In genomic region chr2:165883006-165883405, GRCm38 (mm10) we compare ENCODE assay signal across 8 mouse cellular contexts. TPM values are rescaled to one million over a fixed set of nuclear protein-coding genes. Genes with fewer than 3 reads are reported as not detected.
DNase-seq lines count a peak whose midpoint lies in the region; ATAC-seq lines count a peak whose summit lies in the region.

No protein-coding gene starts in this region.

- H3K4me2 ChIP-seq in forebrain, embryonic 14.5 days (ENCODE audit: low read length) = peak overlapping the region; percentile 64
- H3K4me2 ChIP-seq in intestine, embryonic 15.5 days (replicated peaks) = peak overlapping the region; percentile 82
- H3K4me2 ChIP-seq in lung, embryonic 15.5 days = peak overlapping the region; percentile 64
- peak overlapping the region; percentile 71 for H3K4me2 ChIP-seq in stomach, embryonic 15.5 days

- H3K27me3 ChIP-seq in forebrain, embryonic 14.5 days (replicated peaks; ENCODE audit: control insufficient read depth, insufficient read depth, low read length) = no peaks in the 10 kb centered on the region
- H3K27me3 ChIP-seq in intestine, embryonic 15.5 days (replicated peaks) = no peaks in the 10 kb centered on the region
- H3K27me3 ChIP-seq in lung, embryonic 15.5 days = no peaks in the 10 kb centered on the region
- no peaks in the 10 kb centered on the region for H3K27me3 ChIP-seq in stomach, embryonic 15.5 days (replicated peaks)

- peak overlapping the region; percentile 100 for H3K27ac ChIP-seq in forebrain, embryonic 14.5 days (ENCODE audit: low read depth, low read length)
- H3K27ac ChIP-seq in intestine, embryonic 15.5 days = peak overlapping the region; percentile 100
- H3K27ac ChIP-seq in lung, embryonic 15.5 days = peak overlapping the region; percentile 100
- peak overlapping the region; percentile 100 for H3K27ac ChIP-seq in stomach, embryonic 15.5 days

- peak overlapping the region; percentile 73 for H3K9ac ChIP-seq in forebrain, embryonic 14.5 days (ENCODE audit: low read length)
- peak overlapping the region; percentile 70 for H3K9ac ChIP-seq in intestine, embryonic 15.5 days
- peak overlapping the region; percentile 53 for H3K9ac ChIP-seq in lung, embryonic 15.5 days
- no peak overlapping the region for H3K9ac ChIP-seq in stomach, embryonic 15.5 days

- H3K36me3 ChIP-seq in forebrain, embryonic 14.5 days (ENCODE audit: control insufficient read depth, insufficient read depth, low read length) = no peaks in the 10 kb centered on the region
- no peaks in the 10 kb centered on the region for H3K36me3 ChIP-seq in intestine, embryonic 15.5 days
- H3K36me3 ChIP-seq in lung, embryonic 15.5 days = no peaks in the 10 kb centered on the region
- H3K36me3 ChIP-seq in stomach, embryonic 15.5 days = no peaks in the 10 kb centered on the region

- peaks cover 92% of the 10 kb centered on the region for H3K4me1 ChIP-seq in forebrain, embryonic 14.5 days (ENCODE audit: control insufficient read depth, insufficient read depth, low read length)
- H3K4me1 ChIP-seq in intestine, embryonic 15.5 days (replicated peaks) = peaks cover 79% of the 10 kb centered on the region
- peaks cover 94% of the 10 kb centered on the region for H3K4me1 ChIP-seq in lung, embryonic 15.5 days
- peaks cover 88% of the 10 kb centered on the region for H3K4me1 ChIP-seq in stomach, embryonic 15.5 days

- no peaks in the 10 kb centered on the region for H3K9me3 ChIP-seq in forebrain, embryonic 14.5 days (replicated peaks; ENCODE audit: control insufficient read depth, low read length)
- H3K9me3 ChIP-seq in intestine, embryonic 15.5 days = no peaks in the 10 kb centered on the region
- H3K9me3 ChIP-seq in lung, embryonic 15.5 days = no peaks in the 10 kb centered on the region
- no peaks in the 10 kb centered on the region for H3K9me3 ChIP-seq in stomach, embryonic 15.5 days

- WGBS in forebrain, embryonic 14.5 days = 13% methylated on average over 6 of the region's 6 CpGs
- WGBS in intestine, embryonic 15.5 days = 3% methylated on average over 6 of the region's 6 CpGs
- 3% methylated on average over 6 of the region's 6 CpGs for WGBS in lung, embryonic 15.5 days
- WGBS in stomach, embryonic 15.5 days = 11% methylated on average over 6 of the region's 6 CpGs

- peak; percentile 24 for DNase-seq in thymus, postnatal 0 days (ENCODE audit: low spot score)
- no peak for DNase-seq in thymus, postnatal 10 days (ENCODE audit: low spot score in 2 of 2)
- peak; percentile 31 for DNase-seq in forebrain, embryonic 14.5 days (ENCODE audit: low spot score)
- no peak for DNase-seq in left cerebral cortex, adult 9 months (ENCODE audit: low spot score in 2 of 2)
- DNase-seq in testis, postnatal 14 days (ENCODE audit: low spot score) = no peak

- peak overlapping the region; percentile 29 for H3K4me3 ChIP-seq in forebrain, embryonic 14.5 days (ENCODE audit: low read depth, low read length)
- H3K4me3 ChIP-seq in intestine, embryonic 15.5 days (replicated peaks) = peak overlapping the region; percentile 43
- H3K4me3 ChIP-seq in lung, embryonic 15.5 days = peak overlapping the region; percentile 34
- peak overlapping the region; percentile 39 for H3K4me3 ChIP-seq in stomach, embryonic 15.5 days (replicated peaks)

- ATAC-seq in forebrain, embryonic 14.5 days = no peak
- no peak for ATAC-seq in intestine, embryonic 15.5 days
- no peak for ATAC-seq in lung, embryonic 15.5 days (ENCODE audit: borderline replicate concordance, extremely low read depth, low FRiP score, low TSS enrichment)
- no peak for ATAC-seq in stomach, embryonic 15.5 days (ENCODE audit: insufficient read depth, low FRiP score, low read depth)

RNA-seq across cellular contexts. Expression of gene Zmynd8, which starts 15.8 kb away (rescaled TPM):
- polyA plus RNA-seq in thymus, postnatal 0 days (2015; fragmentation: Nextera tagmentation; extraction: Ambion mirVana) = 38.8 and 46.7 TPM in 2 replicates
- 43.3 and 58.0 TPM in 2 replicates for polyA plus RNA-seq in forebrain, embryonic 14.5 days (2014; fragmentation: Nextera tagmentation; extraction: Ambion mirVana)
- polyA plus RNA-seq in intestine, embryonic 15.5 days (2015; fragmentation: Nextera tagmentation; extraction: Ambion mirVana) = 64.7 and 66.2 TPM in 2 replicates
- 44.7 and 46.0 TPM in 2 replicates for polyA plus RNA-seq in lung, embryonic 15.5 days (2015; fragmentation: Nextera tagmentation; extraction: Ambion mirVana)
- polyA plus RNA-seq in stomach, embryonic 15.5 days (2015; fragmentation: Nextera tagmentation; extraction: Ambion mirVana) = 53.6 and 54.5 TPM in 2 replicates

Comparison
In these comparisons a context has a peak if more than half of its experiments do, and no peak if none do; other contexts are left out.
1. DNase-seq: peak in thymus, postnatal 0 days (single experiment) and forebrain, embryonic 14.5 days (single experiment); none in thymus, postnatal 10 days (0 of 2), left cerebral cortex, adult 9 months (0 of 2) and testis, postnatal 14 days (single experiment).
2. Peak in every context shown above with its lines, with median percentiles within 50 percentile points of each other: H3K27ac ChIP-seq, H3K4me2 ChIP-seq and H3K4me3 ChIP-seq.